Mouse (Mus musculus) gastrocnemius, postnatal 36 days (tissue): ENCODE measurements around the gene Dcbld2. TPM values are rescaled to one million over a fixed set of nuclear protein-coding genes. Genes with fewer than 3 reads are reported as not detected.
"Not testable (repeated sequence)": the region's sequence is repeated elsewhere in the genome, so short reads cannot be mapped to it uniquely, and the experiment has no call there.

ENCODE experiments used
- DNase-seq, 2 experiments: peaks; one replicate each; pipeline ENCODE4 v3.0.0; 2022
- intact Hi-C: fragments of 180-260 bp; cut with DNase I; formaldehyde crosslinking; loops from one replicate; pipeline ENCODE4 v1.15.1; 2025
- total RNA-seq, 2 experiments: library from RNA; stranded (reverse); gene quantifications; 2 replicates each; pipeline ENCODE4 v1.2.3; 2021

Dcbld2 gene
- total RNA-seq, 2 experiments from 2014 or later, result 4.0 to 5.7 TPM

DNA sequence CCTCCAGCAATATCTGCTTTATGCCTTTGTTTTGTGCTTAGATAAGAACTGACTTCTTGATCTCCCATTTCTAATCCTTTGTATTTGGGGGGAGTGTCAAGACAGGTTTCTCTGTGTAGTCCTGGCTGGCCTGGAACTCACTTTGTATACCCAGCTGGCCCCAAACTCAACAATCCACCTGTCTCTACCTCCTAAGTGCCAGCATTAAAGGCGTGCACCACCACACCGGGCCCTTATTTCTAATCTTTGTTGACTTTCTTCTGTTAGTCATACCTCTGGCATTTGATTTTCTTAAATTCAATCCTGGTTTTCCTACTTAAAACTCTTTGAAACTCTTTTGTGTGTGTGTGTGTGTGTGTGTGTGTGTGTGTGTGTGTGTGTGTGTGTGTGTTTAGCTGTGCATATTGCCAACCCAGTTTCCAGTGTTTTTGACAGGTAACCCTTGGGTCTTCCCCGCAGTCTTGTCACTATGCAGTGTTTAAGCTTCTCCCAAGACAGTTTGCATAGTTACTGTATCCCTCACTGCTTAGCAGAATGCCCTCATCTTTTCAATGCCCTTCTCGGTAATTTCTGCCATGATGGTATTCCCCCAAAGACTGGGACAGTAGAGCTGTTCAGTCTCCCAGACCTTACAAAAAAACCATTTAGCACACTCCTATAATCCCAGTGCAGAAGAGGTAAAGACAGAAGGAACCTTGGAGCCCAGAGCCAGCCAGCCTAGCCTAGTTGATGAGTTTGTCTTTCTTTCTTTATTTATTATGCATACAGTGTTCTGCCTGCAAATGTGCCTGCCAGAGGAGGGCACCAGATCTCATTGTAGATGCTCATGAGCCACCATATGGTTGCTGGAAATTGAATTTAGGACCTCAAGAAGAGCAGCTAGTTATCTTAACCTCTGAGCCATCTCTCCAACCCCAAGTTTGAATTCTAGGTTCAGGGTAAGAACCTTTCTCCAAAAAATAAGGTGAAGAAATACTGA is 38.3 kb downstream of the Dcbld2 start:
- intact Hi-C loops, result no loop called here
- no peak for DNase-seq

DNA sequence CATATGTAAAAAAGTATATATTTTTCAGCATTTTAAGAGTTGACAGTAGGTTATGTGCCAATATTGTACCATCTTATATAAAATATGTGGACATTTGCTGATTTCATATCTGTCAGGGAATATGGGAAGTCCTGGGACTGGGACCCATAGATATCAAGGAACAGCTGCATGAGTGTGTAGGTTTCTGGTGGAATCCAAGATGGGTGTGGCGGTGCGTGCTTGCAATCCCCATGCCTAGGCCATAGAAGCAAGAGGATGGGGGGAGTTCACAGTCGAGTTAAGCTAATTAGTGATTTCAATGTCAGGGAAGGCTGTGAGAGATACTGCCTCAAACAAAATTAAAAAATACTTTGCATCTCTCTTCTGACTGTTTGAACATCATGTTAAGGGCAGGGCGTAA is 40.8 kb downstream of the Dcbld2 start:
- intact Hi-C loops, result no loop called here

DNA sequence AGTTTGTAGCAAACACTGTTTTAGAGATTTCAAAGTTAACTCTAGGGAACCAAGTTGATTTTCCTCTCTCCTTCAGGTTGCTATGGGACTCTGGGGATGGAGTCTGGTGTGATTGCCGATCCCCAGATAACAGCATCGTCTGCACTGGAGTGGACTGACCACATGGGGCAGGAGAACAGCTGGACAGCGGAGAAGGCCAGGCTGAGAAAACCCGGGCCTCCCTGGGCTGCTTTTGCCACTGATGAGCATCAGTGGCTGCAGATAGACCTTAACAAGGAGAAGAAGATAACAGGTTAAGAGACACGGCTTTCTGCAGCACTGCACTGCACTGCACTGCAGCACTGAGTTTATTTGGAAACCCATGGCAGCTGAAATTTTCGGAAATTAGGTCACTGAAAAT is 42.4 kb downstream of the Dcbld2 start:
- intact Hi-C loops, result loop anchor here (5.0 kb wide), 1 partner anchor 153 kb away; no protein-coding TSS in a partner anchor
- DNase-seq, result no peak

More for the DNA sequence above, 40.8 kb downstream of the Dcbld2 start:
- DNase-seq, result no peak

DNA sequence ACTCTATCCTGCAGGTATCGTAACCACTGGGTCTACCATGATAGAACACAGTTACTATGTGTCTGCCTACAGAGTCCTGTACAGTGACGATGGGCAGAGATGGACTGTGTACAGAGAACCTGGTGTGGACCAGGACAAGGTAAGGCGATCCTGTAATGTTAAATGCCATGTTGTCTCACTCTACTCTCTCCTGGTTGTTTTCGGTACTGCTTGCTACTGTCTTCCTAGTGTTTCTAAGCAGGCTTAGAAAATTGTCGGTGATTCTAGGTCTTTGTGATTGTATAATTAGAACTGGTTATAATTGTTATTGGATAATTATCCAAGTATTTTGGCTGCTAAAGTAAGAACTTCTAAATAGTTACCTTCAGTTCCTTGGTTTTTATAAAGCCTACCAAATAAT is 43.4 kb downstream of the Dcbld2 start:
- no peak for DNase-seq
- intact Hi-C loops, result loop anchor here (5.0 kb wide), 1 partner anchor 154 kb away; no protein-coding TSS in a partner anchor

DNA sequence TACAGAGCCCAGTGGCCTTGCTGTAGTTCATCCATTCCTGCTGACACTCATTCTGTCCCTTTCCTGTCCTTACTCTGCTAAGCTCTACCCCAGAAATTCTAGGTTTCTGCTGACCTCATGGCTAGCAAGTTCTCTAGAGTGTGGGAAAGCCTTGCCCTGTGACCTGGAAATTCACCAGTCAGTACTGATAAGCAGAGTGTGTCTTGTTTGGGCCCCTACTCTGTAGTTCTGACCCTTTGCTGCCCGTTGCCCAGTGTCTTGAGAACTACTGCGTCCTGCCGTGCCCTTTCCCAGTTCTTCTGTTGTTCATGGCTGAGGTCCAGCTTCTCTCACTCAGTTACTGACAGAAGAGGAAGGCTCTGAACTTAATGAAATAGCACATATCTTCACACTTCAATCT is 44.9 kb downstream of the Dcbld2 start:
- no peak for DNase-seq
- intact Hi-C loops, result loop anchor here (5.0 kb wide), 1 partner anchor 156 kb away; no protein-coding TSS in a partner anchor

DNA sequence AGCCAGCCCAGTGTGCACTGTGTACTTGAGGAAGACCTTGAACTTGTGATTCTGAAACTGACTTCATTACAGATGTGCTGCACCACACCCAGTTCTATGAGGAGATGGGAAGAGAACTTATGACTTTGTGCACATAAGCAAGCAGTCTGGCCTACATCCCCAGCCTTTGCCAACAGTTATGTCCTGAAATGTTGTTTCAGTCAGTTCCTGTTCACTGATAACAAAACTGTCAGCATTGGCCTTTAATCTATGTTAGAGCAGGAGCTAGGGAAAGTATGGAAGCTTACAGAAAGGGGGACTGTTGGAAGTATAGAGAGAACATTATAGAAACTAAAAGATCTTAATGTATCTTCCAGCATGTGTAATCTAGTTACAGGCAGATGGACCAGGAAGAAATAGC is 45.6 kb downstream of the Dcbld2 start:
- intact Hi-C loops, result loop anchor here (2.0 to 5.0 kb wide), 2 partner anchors 157 to 171 kb away; no protein-coding TSS in a partner anchor
- no peak for DNase-seq

DNA sequence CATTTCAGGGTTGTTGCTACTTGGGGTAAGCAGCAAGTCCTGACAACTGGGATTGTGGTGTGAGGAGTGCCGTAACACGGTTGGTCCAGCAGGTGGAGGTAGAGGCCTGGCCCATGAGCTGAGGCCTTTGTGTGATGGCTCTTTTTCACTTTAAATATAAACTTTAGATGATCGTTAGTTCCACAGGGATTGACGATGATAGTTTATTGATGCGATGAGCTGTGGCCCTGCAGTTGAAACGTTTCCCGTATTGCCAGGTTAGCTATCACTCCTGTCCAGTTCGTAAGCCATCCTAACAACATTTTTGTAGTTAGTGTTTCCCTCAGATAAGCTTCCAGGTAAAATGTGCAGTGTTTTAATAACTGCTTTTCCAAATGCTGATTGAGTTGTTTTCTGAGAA is 46.4 kb downstream of the Dcbld2 start:
- intact Hi-C loops, result loop anchor here (2.0 to 5.0 kb wide), 4 partner anchors 157 to 298 kb away; no protein-coding TSS in a partner anchor
- DNase-seq, result peak; percentile 16 to 31

DNA sequence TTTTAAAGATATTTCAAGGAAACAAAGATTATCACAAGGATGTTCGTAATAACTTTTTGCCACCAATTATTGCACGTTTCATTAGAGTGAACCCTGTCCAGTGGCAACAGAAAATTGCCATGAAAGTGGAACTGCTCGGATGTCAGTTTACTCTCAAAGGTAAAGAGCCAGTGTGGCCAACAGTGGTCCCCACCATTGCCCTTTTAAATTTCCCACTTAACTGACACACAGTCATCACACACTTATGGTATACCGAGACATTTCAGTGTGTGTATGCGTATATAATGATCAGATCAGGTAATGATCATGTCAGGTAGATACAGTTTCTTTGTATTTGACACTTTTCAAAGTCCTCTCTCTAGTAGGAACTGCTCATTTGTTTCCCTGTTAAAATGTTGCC is 46.9 kb downstream of the Dcbld2 start:
- intact Hi-C loops, result loop anchor here (2.0 to 5.0 kb wide), 3 partner anchors 170 to 297 kb away; no protein-coding TSS in a partner anchor
- DNase-seq, result no peak

DNA sequence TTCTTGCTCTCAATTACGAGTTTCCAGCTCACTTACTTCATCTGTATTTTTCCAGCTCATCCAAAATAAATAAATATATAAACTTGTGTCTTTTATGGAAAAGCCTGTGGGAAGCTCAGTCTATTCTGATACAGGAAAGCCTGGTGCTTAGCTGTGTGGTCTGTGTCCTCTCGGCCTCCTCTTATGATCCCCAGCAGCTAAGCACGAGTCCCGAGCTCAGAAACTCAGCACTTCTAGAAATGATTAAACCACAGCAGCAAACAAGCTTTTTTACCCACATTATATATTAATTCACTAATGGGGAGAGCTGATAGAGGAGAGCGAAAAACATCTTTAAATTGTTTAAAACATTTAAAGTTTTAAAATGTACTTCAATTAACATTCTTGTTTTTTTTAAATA is 48.2 kb downstream of the Dcbld2 start:
- no peak for DNase-seq
- intact Hi-C loops, result loop anchor here (5.0 kb wide), 2 partner anchors 206 to 296 kb away; no protein-coding TSS in a partner anchor

DNA sequence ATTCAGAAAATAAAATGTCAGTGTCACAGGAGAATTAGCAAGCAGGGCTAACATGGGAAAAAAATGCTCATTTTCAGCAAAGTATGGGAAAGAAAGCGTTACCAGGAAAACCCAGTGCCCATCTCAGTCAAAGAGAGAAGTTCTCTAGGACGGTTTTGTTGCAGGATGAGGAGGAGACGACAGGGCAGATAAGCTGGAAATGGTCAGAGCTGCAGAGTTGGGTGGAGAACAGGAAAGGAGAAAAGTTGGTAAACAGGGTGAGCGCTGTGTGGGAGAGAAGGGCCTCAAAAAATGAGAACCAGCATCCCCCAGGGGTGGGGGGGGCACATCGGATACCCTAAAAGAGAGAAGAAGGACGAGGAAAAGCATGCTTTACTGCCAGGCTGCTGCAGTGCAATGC is 48.7 kb downstream of the Dcbld2 start:
- no peak for DNase-seq
- intact Hi-C loops, result loop anchor here (5.0 kb wide), 2 partner anchors 205 to 295 kb away; no protein-coding TSS in a partner anchor

DNA sequence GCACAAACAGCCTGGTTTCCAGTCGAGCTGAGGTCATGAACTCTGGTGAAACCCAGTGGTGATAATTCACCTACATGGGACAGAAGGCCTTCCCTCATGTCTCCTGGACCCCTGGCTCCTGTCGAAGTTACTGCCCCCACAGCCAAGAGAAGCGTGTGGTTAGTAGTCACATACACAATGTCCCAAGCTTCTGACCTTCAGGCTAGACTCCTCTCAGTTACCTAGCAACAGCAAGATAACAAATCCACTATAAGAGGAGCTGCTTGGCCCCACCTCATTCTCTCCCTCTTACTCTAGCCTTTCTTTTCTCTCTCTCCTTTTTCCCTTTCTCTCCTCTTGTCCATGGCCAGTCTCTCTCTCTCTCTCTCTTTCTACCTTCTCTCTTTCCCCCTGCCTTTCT is 51.7 kb downstream of the Dcbld2 start:
- intact Hi-C loops, result loop anchor here (5.0 to 10.0 kb wide), 3 partner anchors 55 to 292 kb away; no protein-coding TSS in a partner anchor
- DNase-seq, result not testable (repeated sequence)

DNA sequence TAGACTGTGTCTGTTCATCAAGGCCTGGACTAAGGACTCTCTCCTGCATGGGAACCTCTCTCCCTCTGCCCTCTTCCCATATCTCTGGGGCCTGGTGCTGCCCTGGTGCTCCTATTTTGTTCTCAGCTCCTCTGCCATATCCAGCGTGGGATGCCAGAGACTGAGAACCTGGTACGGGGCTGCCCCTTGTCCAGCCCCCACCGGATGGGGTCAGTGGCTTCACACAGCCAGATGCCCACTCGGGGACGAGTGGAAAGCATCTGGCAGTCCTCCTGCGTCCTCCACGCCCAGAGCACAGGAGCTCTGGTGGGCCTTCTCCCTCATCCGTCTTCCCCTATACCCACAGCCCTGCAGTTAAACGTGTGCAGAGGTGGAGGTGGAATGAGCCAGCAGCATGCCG is 52.1 kb downstream of the Dcbld2 start:
- no peak for DNase-seq
- intact Hi-C loops, result loop anchor here (10.0 kb wide), 1 partner anchor 54 kb away; no protein-coding TSS in a partner anchor

DNA sequence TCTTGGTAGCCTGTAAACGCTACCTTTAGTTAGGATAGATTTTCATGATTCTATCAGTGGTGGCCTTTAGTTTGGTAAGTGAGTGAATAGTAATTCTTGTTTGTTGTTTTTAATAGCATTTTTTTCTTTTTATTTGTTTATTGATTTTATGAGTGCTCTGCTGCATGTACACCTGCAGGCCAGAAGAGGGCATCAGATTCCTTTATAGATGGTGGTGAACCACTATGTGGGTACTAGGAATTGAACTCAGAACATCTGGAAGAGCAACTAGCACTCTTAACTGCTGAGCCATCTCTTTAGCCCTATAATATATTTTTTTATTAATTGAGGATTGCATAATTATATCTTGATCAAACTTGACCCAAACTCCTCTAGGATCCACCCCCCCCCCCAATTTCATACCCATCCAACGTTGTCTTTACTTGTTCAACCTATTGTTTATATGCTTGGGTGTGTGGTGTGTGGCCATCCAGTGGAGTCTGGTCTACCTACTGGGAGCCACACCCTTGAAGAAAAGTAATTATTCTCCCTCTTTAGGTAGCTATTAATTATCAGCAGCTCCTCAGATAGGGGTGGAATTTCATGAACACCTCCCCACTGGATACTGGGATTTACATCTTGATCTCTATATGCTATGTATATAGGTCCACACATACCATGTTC is 53.7 kb downstream of the Dcbld2 start:
- no peak for DNase-seq

DNA sequence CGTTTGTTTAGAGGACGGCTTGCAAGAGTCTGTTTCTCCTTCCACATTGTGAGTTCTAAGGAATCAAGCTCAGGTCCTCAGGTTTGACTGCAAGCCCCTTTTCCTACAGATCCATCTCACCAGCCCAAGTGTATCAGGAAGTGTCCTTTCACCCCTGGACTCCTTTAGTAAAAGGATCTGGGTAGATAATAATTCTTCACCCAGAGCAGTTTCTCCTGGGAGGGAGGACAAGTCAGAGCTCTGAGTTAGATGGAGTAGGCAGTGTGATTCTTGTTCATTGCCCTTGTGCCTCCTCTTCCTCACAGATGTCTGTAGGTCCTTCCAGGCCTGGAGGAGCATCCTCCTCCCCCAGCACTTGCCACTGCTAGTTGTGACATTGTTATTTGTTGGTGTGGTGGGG is 54.3 kb downstream of the Dcbld2 start:
- intact Hi-C loops, result loop anchor here (2.0 to 10.0 kb wide), 2 partner anchors 52 to 162 kb away; no protein-coding TSS in a partner anchor
- no peak for DNase-seq

More for the DNA sequence above, 53.7 kb downstream of the Dcbld2 start:
- intact Hi-C loops, result loop anchor here (2.0 to 10.0 kb wide), 2 partner anchors 53 to 163 kb away; no protein-coding TSS in a partner anchor

DNA sequence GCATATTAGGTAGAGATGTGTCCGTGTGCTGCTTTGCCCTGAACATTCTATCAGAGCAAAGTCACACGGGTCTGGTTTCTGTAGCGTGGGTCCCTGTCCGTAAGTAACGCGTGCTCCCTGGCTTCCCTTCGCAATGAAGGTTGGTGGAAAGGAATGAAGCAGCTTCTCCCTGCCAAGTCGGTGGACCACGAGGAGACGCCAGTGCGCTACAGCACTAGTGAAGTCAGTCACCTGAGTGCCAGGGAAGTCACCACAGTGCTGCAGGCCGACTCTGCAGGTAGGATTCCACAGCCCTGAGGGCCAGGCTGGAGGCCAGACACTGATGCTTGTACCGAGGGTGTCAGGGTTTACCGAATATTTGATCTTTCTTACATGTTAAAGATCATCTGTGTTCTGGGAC is 55.8 kb downstream of the Dcbld2 start:
- intact Hi-C loops, result loop anchor here (10.0 kb wide), 1 partner anchor 51 kb away; no protein-coding TSS in a partner anchor
- DNase-seq, result no peak

DNA sequence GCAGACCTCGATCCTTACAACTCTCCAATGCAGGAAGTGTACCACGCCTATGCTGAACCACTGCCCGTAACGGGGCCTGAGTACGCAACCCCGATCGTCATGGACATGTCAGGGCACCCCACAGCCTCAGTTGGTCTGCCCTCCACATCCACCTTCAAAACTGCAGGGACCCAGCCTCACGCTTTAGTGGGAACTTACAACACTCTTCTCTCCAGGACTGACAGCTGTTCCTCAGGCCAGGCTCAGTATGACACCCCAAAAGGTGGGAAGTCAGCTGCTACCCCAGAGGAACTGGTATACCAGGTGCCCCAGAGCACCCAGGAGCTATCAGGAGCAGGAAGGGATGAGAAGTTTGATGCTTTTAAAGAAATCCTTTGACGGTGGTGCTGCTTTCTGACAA is 57.2 kb downstream of the Dcbld2 start:
- intact Hi-C loops, result loop anchor here (10.0 kb wide), 1 partner anchor 49 kb away; no protein-coding TSS in a partner anchor
- DNase-seq, result no peak

DNA sequence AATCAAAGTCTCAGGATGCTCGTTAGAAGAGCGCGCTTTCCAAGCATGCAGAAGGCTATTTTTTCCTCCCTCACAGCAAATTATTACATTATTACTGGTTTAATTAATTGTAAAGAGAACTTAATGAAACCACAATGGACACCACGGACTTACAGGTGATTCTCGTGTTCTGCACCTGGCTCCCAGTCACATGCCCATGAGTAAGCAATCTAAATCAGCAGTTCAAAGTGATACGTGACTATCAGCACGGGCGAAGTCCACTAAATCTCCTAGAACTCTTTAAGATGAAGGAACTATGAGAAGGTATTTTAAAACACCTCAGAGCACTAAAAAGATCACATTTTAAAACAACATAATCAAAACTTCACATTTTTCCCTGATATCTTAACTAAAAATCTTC is 61.8 kb downstream of the Dcbld2 start:
- intact Hi-C loops, result no loop called here

DNA sequence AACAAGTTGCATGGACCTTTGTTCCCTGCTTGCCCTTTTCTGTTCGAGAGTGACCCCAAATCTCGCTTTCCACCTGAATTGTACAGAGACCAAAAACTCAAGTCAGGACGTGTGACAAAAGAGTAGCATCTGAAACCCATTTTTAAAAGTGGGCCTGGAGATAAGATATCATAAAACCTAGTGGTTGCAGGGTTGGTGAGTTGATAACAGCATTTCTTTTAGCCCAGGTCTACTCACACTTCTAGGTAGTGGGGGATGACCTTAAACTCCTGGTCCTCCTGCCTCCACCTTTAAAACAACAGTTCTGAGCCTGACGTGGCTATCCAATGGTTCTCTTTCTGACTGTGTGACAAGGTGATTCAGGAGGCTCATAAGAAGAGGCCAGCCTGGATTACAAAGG is 62.6 kb downstream of the Dcbld2 start:
- intact Hi-C loops, result no loop called here
- DNase-seq, result no peak

More for the DNA sequence above, 61.8 kb downstream of the Dcbld2 start:
- no peak for DNase-seq

DNA sequence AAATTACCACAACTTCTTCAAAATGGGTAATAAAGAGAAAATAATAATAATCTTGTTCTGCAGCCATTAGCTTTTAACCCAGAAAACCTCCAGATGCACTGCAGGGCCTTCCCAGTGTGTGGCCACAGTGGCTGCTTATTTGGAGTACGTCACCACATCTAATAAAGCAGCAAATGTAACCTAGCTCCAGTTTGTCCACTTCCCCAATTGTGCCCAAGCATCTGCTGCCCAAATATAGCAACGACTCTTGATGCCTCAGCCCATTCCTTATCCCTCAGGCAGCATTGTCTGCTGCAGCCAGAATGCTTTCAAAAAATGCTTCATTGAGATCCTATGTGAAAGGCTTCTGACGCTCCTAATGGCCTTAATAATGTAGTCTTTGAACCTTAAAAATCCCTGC is 66.6 kb downstream of the Dcbld2 start:
- intact Hi-C loops, result no loop called here
- DNase-seq, result no peak

DNA sequence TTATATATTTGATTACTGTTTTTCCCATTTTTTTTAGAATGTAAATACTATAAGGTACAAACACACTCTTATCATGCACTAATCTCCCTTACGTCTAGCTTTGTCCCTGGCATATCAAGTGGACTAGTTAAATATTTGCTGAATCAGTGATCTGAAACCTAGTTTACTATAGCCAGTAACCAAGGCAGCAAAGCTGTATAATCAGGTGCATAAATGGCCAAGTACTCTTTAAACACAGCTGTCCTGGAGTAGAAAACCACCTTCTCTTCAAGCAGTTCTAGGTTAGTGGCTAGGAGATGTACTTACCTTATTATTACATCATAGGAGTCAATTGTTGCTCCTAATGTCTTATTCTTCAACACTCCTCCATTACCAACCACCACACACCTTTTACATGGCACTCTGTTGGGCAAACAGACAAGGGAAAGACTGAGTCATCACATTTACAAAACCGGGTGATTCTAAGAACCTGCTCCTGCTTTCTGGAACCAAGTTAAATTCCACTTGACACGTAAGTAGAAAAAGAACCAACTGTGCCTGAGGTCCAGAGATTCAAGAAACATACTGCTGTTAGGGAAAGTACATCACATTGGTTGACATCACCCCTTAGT is 67.4 kb downstream of the Dcbld2 start:
- intact Hi-C loops, result no loop called here
- DNase-seq, result no peak
